Mouse (Mus musculus): Measurements from ENCODE around the gene Gpr4.

GRCm38 (mm10) chr7:19163752-19164151, 48.6 kb upstream of the Gpr4 start:
- TF ChIP-seq CTCF (IDR thresholded peaks at IDR 0.05; ENCODE audit: control insufficient read depth, insufficient read depth, low read length) (no peak), POLR2A (IDR thresholded peaks at IDR 0.05; ENCODE audit: borderline replicate concordance, control insufficient read depth, low read depth, low read length) (no peak)

Measured in bone marrow, adult 2 months (tissue).